Comparison of ENCODE assay signal across 22 mouse cellular contexts in the genomic region with DNA sequence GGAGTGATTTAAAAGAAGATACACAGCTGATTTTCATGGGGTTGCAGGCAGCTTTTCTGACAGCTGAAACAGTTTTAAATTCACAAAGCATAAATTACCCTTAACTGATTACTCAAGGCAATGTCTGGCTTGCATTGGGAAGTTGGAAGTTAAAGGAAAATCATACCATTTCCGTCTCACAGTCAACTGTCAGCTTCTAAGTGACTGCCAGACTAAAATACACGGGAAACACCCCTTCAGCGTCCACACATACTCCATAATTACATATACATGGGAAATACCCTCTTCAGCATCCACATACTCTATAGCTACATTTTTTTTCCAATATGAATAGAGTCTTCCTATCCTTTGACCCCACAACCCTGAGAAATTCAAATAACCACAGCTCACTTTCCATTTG.
A peak's percentile ranks its signal among the peaks of the same experiment; 100 is the strongest.
DNase-seq lines count a peak whose midpoint lies in the region; ATAC-seq and TF ChIP-seq lines count a peak whose summit lies in the region.
"Had no signal": no experiment of that assay in that cellular context is flagged by ENCODE, and none has a peak within 500 bp of the region (broad histone marks: within the 10 kb centered on the region; RNA-seq: fewer than 3 reads in every experiment).

No protein-coding gene starts in this region.

- no peak overlapping the region for H3K27ac ChIP-seq in forebrain, embryonic 14.5 days (ENCODE audit: low read depth, low read length)
- no peak overlapping the region for H3K27ac ChIP-seq in forebrain, embryonic 12.5 days
- H3K27ac ChIP-seq in lung, embryonic 16.5 days (ENCODE audit: low read length): no peak overlapping the region
- no peak overlapping the region for H3K27ac ChIP-seq in forebrain, postnatal 0 days (ENCODE audit: low read depth, low read length)
- H3K27ac ChIP-seq: embryonic facial prominence, embryonic 15.5 days; heart, adult 2 months; heart, embryonic 15.5 days; hindbrain, embryonic 10.5 days; hindbrain, embryonic 14.5 days; intestine, embryonic 15.5 days had no signal

- no peaks in the 10 kb centered on the region for H3K27me3 ChIP-seq in forebrain, embryonic 14.5 days (replicated peaks; ENCODE audit: control insufficient read depth, insufficient read depth, low read length)
- H3K27me3 ChIP-seq in forebrain, embryonic 12.5 days: no peaks in the 10 kb centered on the region
- no peaks in the 10 kb centered on the region for H3K27me3 ChIP-seq in lung, embryonic 16.5 days (ENCODE audit: control insufficient read depth, insufficient read depth, low read depth, low read length)
- no peaks in the 10 kb centered on the region for H3K27me3 ChIP-seq in forebrain, postnatal 0 days (ENCODE audit: insufficient read depth, low read length)
- H3K27me3 ChIP-seq: embryonic facial prominence, embryonic 15.5 days; heart, embryonic 15.5 days; intestine, embryonic 15.5 days had no signal

- no peaks in the 10 kb centered on the region for H3K36me3 ChIP-seq in forebrain, embryonic 14.5 days (ENCODE audit: control insufficient read depth, insufficient read depth, low read length)
- H3K36me3 ChIP-seq in forebrain, embryonic 12.5 days (replicated peaks): no peaks in the 10 kb centered on the region
- no peaks in the 10 kb centered on the region for H3K36me3 ChIP-seq in lung, embryonic 16.5 days (ENCODE audit: control insufficient read depth, insufficient read depth, low read length)
- no peaks in the 10 kb centered on the region for H3K36me3 ChIP-seq in forebrain, postnatal 0 days (ENCODE audit: insufficient read depth)
- H3K36me3 ChIP-seq: embryonic facial prominence, embryonic 15.5 days; heart, embryonic 15.5 days; hindbrain, embryonic 10.5 days; intestine, embryonic 15.5 days had no signal

- peak; percentile 12; the same call in 1 of the 2 replicates for ATAC-seq in forebrain, embryonic 14.5 days
- ATAC-seq in forebrain, embryonic 12.5 days (ENCODE audit: low FRiP score): no peak
- ATAC-seq in lung, embryonic 16.5 days (ENCODE audit: low read depth): peak; percentile 81
- ATAC-seq in forebrain, postnatal 0 days: peak; percentile 73
- ATAC-seq in granulocyte monocyte progenitor cell, adult 5-6 weeks (replicated peaks; ENCODE audit: poor library complexity, severe bottlenecking): no peak
- ATAC-seq: intestine, embryonic 15.5 days had no signal

- DNase-seq in forebrain, embryonic 14.5 days (ENCODE audit: low spot score): peak; percentile 24
- DNase-seq in lung, adult 18-20 months: no peak
- DNase-seq in brain, embryonic 14.5 days (ENCODE audit: low read depth): peak; percentile 44
- peak; percentile 53 for DNase-seq in forebrain, postnatal 0 days
- no peak for DNase-seq in kidney, adult 11 months
- DNase-seq: adrenal gland, adult 2 months; adrenal gland, postnatal 25 days; cerebellum, adult 11-12 months; cerebellum, adult 9-10 months; cerebellum, postnatal 25 days; heart, adult 2 months; kidney, adult 2 months had no signal

- TF ChIP-seq POLR2A in brain, embryonic 14.5 days (IDR thresholded peaks at IDR 0.05; ENCODE audit: borderline replicate concordance, extremely low read depth, insufficient read depth, insufficient read length, poor library complexity, severe bottlenecking): no peak

- no peak overlapping the region for H3K4me2 ChIP-seq in forebrain, embryonic 14.5 days (ENCODE audit: low read length)
- no peak overlapping the region for H3K4me2 ChIP-seq in forebrain, embryonic 12.5 days
- no peak overlapping the region for H3K4me2 ChIP-seq in lung, embryonic 16.5 days (ENCODE audit: low read depth, low read length)
- no peak overlapping the region for H3K4me2 ChIP-seq in forebrain, postnatal 0 days (ENCODE audit: low read depth)
- H3K4me2 ChIP-seq: embryonic facial prominence, embryonic 15.5 days; heart, embryonic 11.5 days; heart, embryonic 15.5 days; hindbrain, embryonic 14.5 days; intestine, embryonic 15.5 days had no signal

- no peak for TF ChIP-seq CTCF in brain, embryonic 14.5 days (IDR thresholded peaks at IDR 0.05; ENCODE audit: borderline replicate concordance, extremely low read depth, insufficient read depth, insufficient read length)
- TF ChIP-seq CTCF in forebrain, postnatal 0 days (IDR thresholded peaks at IDR 0.05; ENCODE audit: low read depth): no peak

- no peak overlapping the region for H3K4me3 ChIP-seq in forebrain, embryonic 14.5 days (ENCODE audit: low read depth, low read length)
- H3K4me3 ChIP-seq in forebrain, embryonic 12.5 days (replicated peaks): no peak overlapping the region
- H3K4me3 ChIP-seq in lung, embryonic 16.5 days (ENCODE audit: low read length): no peak overlapping the region
- no peak overlapping the region for H3K4me3 ChIP-seq in forebrain, postnatal 0 days (ENCODE audit: low read depth, low read length)
- H3K4me3 ChIP-seq: embryonic facial prominence, embryonic 15.5 days; erythroblast, embryonic 14.5 days; heart, adult 2 months; heart, embryonic 15.5 days; hindbrain, embryonic 10.5 days; intestine, embryonic 15.5 days had no signal

- H3K9me3 ChIP-seq in forebrain, embryonic 14.5 days (replicated peaks; ENCODE audit: control insufficient read depth, low read length): no peaks in the 10 kb centered on the region
- no peaks in the 10 kb centered on the region for H3K9me3 ChIP-seq in forebrain, embryonic 12.5 days
- no peaks in the 10 kb centered on the region for H3K9me3 ChIP-seq in lung, embryonic 16.5 days (ENCODE audit: control insufficient read depth, low read length)
- no peaks in the 10 kb centered on the region for H3K9me3 ChIP-seq in forebrain, postnatal 0 days (ENCODE audit: low read length)
- H3K9me3 ChIP-seq: embryonic facial prominence, embryonic 15.5 days; heart, embryonic 15.5 days; hindbrain, embryonic 10.5 days; intestine, embryonic 15.5 days had no signal

- 55% methylated on average over 3 of the region's 3 CpGs for WGBS in forebrain, embryonic 14.5 days
- 67% methylated on average over 3 of the region's 3 CpGs for WGBS in forebrain, embryonic 12.5 days
- WGBS in lung, embryonic 16.5 days: 43% methylated on average over 3 of the region's 3 CpGs
- 40% methylated on average over 3 of the region's 3 CpGs for WGBS in forebrain, postnatal 0 days

- no peak overlapping the region for H3K9ac ChIP-seq in forebrain, embryonic 14.5 days (ENCODE audit: low read length)
- H3K9ac ChIP-seq in forebrain, embryonic 12.5 days: no peak overlapping the region
- no peak overlapping the region for H3K9ac ChIP-seq in lung, embryonic 16.5 days (ENCODE audit: low read length)
- H3K9ac ChIP-seq in forebrain, postnatal 0 days: no peak overlapping the region
- H3K9ac ChIP-seq: embryonic facial prominence, embryonic 15.5 days; heart, embryonic 15.5 days; hindbrain, embryonic 14.5 days; intestine, embryonic 15.5 days had no signal

- H3K4me1 ChIP-seq in forebrain, embryonic 14.5 days (ENCODE audit: control insufficient read depth, insufficient read depth, low read length): peaks cover 2% of the 10 kb centered on the region; the same call in 1 of the 2 replicates
- H3K4me1 ChIP-seq in forebrain, embryonic 12.5 days: no peaks in the 10 kb centered on the region
- H3K4me1 ChIP-seq in lung, embryonic 16.5 days (replicated peaks; ENCODE audit: control insufficient read depth, insufficient read depth, low read length): no peaks in the 10 kb centered on the region
- H3K4me1 ChIP-seq in forebrain, postnatal 0 days (ENCODE audit: insufficient read depth): no peaks in the 10 kb centered on the region
- H3K4me1 ChIP-seq: heart, embryonic 15.5 days; hindbrain, embryonic 10.5 days; intestine, embryonic 15.5 days had no signal

Comparison
In these comparisons a context has a peak if more than half of its experiments do, and no peak if none do; other contexts are left out.
1. ATAC-seq: peak in forebrain, embryonic 14.5 days (single experiment), lung, embryonic 16.5 days (single experiment) and forebrain, postnatal 0 days (single experiment); none in forebrain, embryonic 12.5 days (single experiment) and granulocyte monocyte progenitor cell, adult 5-6 weeks (single experiment).
2. DNase-seq: peak in forebrain, embryonic 14.5 days (single experiment), brain, embryonic 14.5 days (single experiment) and forebrain, postnatal 0 days (single experiment); none in lung, adult 18-20 months (0 of 2) and kidney, adult 11 months (single experiment).